Mouse (Mus musculus): ENCODE measurements around the gene 1810024B03Rik. TPM values are rescaled to one million over a fixed set of nuclear protein-coding genes. Genes with fewer than 3 reads are reported as not detected.

1810024B03Rik gene
- polyA plus RNA-seq, 1 experiment from 2014 or later: 2.2 TPM

DNA sequence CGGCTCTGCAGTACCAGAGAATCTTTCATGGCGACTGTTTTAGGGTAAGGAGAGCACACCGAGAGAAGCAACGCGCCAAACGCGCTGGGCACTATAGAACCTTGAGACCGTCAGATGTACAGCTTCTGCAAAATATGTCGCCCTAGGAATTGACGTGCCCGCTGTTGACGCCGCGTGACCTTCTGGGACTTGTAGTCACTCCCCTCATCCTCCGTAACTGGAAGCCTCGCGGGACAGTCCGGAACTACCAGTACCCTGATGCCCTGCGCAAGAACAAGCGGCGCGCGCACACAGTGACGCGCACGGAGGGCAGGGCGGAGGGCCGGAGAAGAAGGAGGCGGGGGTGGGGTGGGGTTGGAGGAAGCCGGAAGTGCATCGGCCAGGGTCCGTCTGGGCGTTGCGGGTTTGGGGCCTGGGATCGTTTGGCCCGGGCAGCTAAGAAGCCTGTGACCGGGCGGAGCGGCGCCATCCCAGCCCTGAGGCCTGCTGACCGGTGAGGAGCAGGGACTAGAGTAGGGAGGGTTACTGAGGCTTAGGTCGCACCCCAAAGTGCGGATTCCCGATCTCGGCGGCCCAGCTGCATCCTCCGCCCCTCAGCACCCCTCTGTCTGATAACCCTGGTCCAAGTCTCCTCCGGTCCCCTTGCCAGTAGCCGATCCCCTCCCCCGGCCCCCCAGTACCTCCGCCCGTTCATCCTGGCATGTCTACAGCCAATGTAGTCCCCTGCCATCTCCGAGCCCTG lies 39.7 kb upstream of the 1810024B03Rik start, which contains the start of the genes Ciao1 and Tmem127:
TSS of gene Ciao1 (minus strand) at position 225 of the 742 bp plus-strand sequence.
TSS of gene Tmem127 (plus strand) at position 317 of the 742 bp plus-strand sequence.
- Histone ChIP-seq H3K4me1 (replicated peaks; ENCODE audit: control insufficient read depth, insufficient read depth, low read length) (peaks cover 16% of the 10 kb centered on the region), H3K9ac (ENCODE audit: low read length) (peak within 1 kb of the TSS; percentile 79), H3K27me3 (replicated peaks; ENCODE audit: control insufficient read depth, insufficient read depth, low read length) (no peaks in the 10 kb centered on the region), H3K4me2 (ENCODE audit: low read length) (peak within 1 kb of the TSS; percentile 94), H3K27ac (ENCODE audit: low read depth) (peak within 1 kb of the TSS; percentile 33; the same call in 1 of the 2 replicates), H3K36me3 (ENCODE audit: control insufficient read depth, insufficient read depth, low read length) (peaks cover 45% of the 10 kb centered on the region), H3K4me3 (ENCODE audit: low read depth, low read length) (peak within 1 kb of the TSS; percentile 71), H3K9me3 (ENCODE audit: control insufficient read depth, low read length) (no peaks in the 10 kb centered on the region)
- ATAC-seq (replicated peaks; ENCODE audit: low FRiP score, low TSS enrichment, low read depth) (peak; percentile 98), DNase-seq (ENCODE audit: low spot score) (peak; percentile 94)
- under 1% methylated on average over 51 of the region's 53 CpGs for WGBS

DNA sequence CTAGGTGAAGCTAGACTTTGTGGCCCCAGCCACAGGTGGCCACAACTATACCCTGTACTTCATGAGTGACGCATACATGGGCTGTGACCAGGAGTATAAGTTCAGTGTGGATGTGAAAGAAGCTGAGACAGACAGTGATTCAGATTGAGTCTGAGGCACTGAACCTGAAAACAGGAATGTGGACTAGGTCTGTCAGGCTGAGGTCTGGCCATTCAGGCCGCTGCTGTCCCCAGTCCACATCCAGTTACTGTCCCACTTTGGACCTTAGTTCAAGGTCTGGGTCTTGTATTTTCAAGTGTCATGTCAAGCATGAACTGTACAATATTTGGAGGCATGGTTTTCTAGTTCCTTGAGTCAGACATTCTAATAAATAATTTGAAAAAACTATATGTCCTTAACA lies 32.0 kb upstream of the 1810024B03Rik start:
- H3K27me3 ChIP-seq (replicated peaks; ENCODE audit: control insufficient read depth, insufficient read depth, low read length): no peaks in the 10 kb centered on the region
- no peak overlapping the region for H3K4me2 ChIP-seq (ENCODE audit: low read length)
- ATAC-seq (replicated peaks; ENCODE audit: low FRiP score, low TSS enrichment, low read depth) (no peak), DNase-seq (ENCODE audit: low spot score) (no peak)
- no peak overlapping the region for H3K9ac ChIP-seq (ENCODE audit: low read length)
- 98% methylated on average over 2 of the region's 2 CpGs for WGBS
- no peaks in the 10 kb centered on the region for H3K9me3 ChIP-seq (ENCODE audit: control insufficient read depth, low read length)
- no peaks in the 10 kb centered on the region for H3K4me1 ChIP-seq (replicated peaks; ENCODE audit: control insufficient read depth, insufficient read depth, low read length)
- H3K36me3 ChIP-seq (ENCODE audit: control insufficient read depth, insufficient read depth, low read length): peaks cover 97% of the 10 kb centered on the region
- H3K4me3 ChIP-seq (ENCODE audit: low read depth, low read length): no peak overlapping the region
- H3K27ac ChIP-seq (ENCODE audit: low read depth): no peak overlapping the region

DNA sequence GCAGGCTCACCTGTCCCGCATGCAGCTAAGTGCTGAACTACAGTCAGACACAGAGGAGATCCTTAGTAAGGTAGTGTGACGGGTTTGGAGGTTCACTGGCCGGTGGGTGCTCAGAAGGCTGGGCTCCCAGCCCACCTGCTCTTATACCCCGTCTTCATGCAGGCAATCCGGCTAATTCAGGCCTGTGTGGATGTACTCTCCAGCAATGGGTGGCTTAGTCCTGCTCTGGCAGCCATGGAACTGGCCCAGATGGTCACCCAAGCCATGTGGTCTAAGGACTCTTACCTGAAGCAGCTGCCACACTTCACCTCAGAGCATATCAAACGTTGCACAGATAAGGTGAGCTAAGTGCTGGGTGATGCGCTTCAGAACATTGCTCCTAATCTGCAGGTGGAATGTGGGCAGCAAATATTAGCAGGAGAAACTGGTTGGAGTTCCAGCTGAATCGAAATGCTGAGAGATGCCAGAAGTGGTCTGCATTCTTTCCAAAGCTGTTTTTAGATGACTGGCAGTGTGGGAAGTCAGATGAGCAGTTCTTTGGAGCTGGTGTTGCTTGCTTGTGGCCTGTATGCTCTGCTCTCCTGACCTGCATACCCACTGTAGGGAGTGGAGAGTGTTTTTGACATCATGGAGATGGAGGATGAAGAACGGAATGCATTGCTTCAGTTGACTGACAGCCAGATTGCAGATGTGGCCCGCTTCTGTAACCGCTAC lies 30.0 kb upstream of the 1810024B03Rik start:
- Histone ChIP-seq H3K4me1 (replicated peaks; ENCODE audit: control insufficient read depth, insufficient read depth, low read length) (no peaks in the 10 kb centered on the region), H3K4me3 (ENCODE audit: low read depth, low read length) (no peak overlapping the region), H3K36me3 (ENCODE audit: control insufficient read depth, insufficient read depth, low read length) (peaks cover 98% of the 10 kb centered on the region), H3K4me2 (ENCODE audit: low read length) (no peak overlapping the region), H3K27ac (ENCODE audit: low read depth) (no peak overlapping the region), H3K9me3 (ENCODE audit: control insufficient read depth, low read length) (no peaks in the 10 kb centered on the region), H3K9ac (ENCODE audit: low read length) (no peak overlapping the region), H3K27me3 (replicated peaks; ENCODE audit: control insufficient read depth, insufficient read depth, low read length) (no peaks in the 10 kb centered on the region)
- ATAC-seq (replicated peaks; ENCODE audit: low FRiP score, low TSS enrichment, low read depth): no peak
- no peak for DNase-seq (ENCODE audit: low spot score)
- WGBS: 89% methylated on average over 11 of the region's 11 CpGs

DNA sequence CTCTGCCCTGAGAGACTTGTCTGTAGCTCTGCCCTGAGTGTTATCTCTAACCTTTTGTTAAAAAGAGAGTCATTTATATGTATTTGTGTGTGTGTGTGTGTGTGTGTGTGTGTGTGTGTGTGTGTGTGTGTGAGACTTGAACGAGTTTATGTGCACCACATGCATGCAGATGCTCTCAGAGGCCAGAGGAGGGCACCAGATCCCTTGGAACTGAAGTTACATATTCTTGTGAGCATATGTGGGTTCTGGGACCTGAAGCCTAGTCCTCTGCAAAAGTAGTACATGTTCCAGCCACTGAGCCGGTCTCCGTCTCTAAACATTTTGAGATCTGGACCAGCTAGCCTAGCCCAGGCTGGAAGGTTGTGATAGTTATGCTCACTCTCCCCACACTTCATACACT lies 17.2 kb upstream of the 1810024B03Rik start:
- H3K4me1 ChIP-seq (replicated peaks; ENCODE audit: control insufficient read depth, insufficient read depth, low read length): no peaks in the 10 kb centered on the region
- DNase-seq (ENCODE audit: low spot score) (no peak), ATAC-seq (replicated peaks; ENCODE audit: low FRiP score, low TSS enrichment, low read depth) (no peak)
- no peak overlapping the region for H3K4me2 ChIP-seq (ENCODE audit: low read length)
- WGBS: 97% methylated on average over 3 of the region's 3 CpGs
- H3K36me3 ChIP-seq (ENCODE audit: control insufficient read depth, insufficient read depth, low read length): peaks cover 99% of the 10 kb centered on the region
- H3K27me3 ChIP-seq (replicated peaks; ENCODE audit: control insufficient read depth, insufficient read depth, low read length): no peaks in the 10 kb centered on the region
- H3K27ac ChIP-seq (ENCODE audit: low read depth): no peak overlapping the region
- H3K9ac ChIP-seq (ENCODE audit: low read length): no peak overlapping the region
- H3K9me3 ChIP-seq (ENCODE audit: control insufficient read depth, low read length): peaks cover 2% of the 10 kb centered on the region; the same call in 1 of the 2 replicates
- H3K4me3 ChIP-seq (ENCODE audit: low read depth, low read length): no peak overlapping the region

DNA sequence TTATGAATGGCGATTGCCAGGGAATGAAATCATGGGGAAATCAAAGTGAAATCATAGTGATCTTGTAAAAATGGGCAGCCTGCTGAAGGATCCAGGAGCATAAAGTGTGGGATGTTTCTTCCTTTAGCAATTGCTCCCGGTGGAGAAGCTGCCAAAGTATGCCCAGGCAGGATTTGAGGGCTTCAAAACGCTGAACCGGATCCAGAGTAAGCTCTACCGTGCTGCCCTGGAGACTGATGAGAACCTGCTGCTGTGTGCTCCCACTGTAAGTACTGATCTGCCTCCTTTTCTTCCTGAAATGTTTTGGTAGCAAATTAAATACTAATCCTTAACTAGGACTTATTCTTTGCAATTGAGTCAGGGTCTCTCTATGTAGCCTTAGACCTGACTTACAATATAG lies 9.7 kb upstream of the 1810024B03Rik start:
- peaks cover 98% of the 10 kb centered on the region for H3K36me3 ChIP-seq (ENCODE audit: control insufficient read depth, insufficient read depth, low read length)
- H3K27me3 ChIP-seq (replicated peaks; ENCODE audit: control insufficient read depth, insufficient read depth, low read length): no peaks in the 10 kb centered on the region
- H3K27ac ChIP-seq (ENCODE audit: low read depth): no peak overlapping the region
- no peak overlapping the region for H3K4me2 ChIP-seq (ENCODE audit: low read length)
- H3K4me1 ChIP-seq (replicated peaks; ENCODE audit: control insufficient read depth, insufficient read depth, low read length): no peaks in the 10 kb centered on the region
- no peak for DNase-seq (ENCODE audit: low spot score)
- H3K9me3 ChIP-seq (ENCODE audit: control insufficient read depth, low read length): no peaks in the 10 kb centered on the region
- H3K4me3 ChIP-seq (ENCODE audit: low read depth, low read length): no peak overlapping the region
- ATAC-seq (replicated peaks; ENCODE audit: low FRiP score, low TSS enrichment, low read depth): no peak
- H3K9ac ChIP-seq (ENCODE audit: low read length): no peak overlapping the region
- 93% methylated on average over 5 of the region's 5 CpGs for WGBS

DNA sequence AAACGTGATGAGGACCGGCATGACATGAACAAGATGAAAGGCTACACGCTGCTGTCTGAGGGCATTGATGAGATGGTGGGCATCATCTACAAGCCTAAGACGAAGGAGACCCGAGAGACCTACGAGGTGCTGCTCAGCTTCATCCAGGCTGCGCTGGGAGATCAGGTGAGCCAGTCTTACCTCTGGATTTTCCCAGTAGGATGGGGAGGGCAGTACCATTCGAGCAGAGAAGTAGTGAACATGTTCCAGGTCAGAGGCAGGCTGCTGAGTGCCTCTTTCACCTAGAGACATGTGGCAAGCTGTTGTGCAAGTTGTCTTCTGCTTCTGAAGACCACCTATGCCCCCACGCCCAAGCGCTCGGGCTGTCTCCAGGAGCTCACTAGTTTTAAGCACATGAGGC lies 2.6 kb upstream of the 1810024B03Rik start:
- Histone ChIP-seq H3K36me3 (ENCODE audit: control insufficient read depth, insufficient read depth, low read length) (peaks cover 62% of the 10 kb centered on the region), H3K9me3 (ENCODE audit: control insufficient read depth, low read length) (no peaks in the 10 kb centered on the region), H3K4me2 (ENCODE audit: low read length) (no peak overlapping the region), H3K9ac (ENCODE audit: low read length) (no peak overlapping the region), H3K4me1 (replicated peaks; ENCODE audit: control insufficient read depth, insufficient read depth, low read length) (peaks cover 7% of the 10 kb centered on the region; the same call in 1 of the 2 replicates), H3K4me3 (ENCODE audit: low read depth, low read length) (no peak overlapping the region), H3K27me3 (replicated peaks; ENCODE audit: control insufficient read depth, insufficient read depth, low read length) (no peaks in the 10 kb centered on the region), H3K27ac (ENCODE audit: low read depth) (no peak overlapping the region)
- no peak for ATAC-seq (replicated peaks; ENCODE audit: low FRiP score, low TSS enrichment, low read depth)
- no peak for DNase-seq (ENCODE audit: low spot score)
- WGBS: 95% methylated on average over 11 of the region's 11 CpGs

DNA sequence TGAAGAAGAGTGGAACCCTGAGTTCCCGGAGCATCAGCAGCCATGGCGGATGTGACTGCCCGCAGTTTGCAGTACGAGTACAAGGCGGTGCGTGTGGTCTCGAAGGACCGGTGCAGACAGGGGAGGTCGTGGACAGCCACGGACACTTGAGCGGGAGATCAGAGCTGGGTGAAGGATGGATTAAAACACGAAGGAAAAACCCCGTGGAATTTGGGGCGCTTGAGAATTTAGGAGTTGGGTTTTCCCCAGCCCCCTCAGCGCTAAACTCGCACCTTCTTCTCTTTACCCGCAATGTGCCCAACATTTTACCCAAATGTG lies 331 bp upstream of the 1810024B03Rik start:
- H3K4me3 ChIP-seq (ENCODE audit: low read depth, low read length): peak overlapping the region; percentile 86
- peak overlapping the region; percentile 79 for H3K4me2 ChIP-seq (ENCODE audit: low read length)
- peak overlapping the region; percentile 72 for H3K9ac ChIP-seq (ENCODE audit: low read length)
- peak; percentile 74; the same call in 1 of the 2 replicates for ATAC-seq (replicated peaks; ENCODE audit: low FRiP score, low TSS enrichment, low read depth)
- peak overlapping the region; percentile 65 for H3K27ac ChIP-seq (ENCODE audit: low read depth)
- peaks cover 39% of the 10 kb centered on the region for H3K36me3 ChIP-seq (ENCODE audit: control insufficient read depth, insufficient read depth, low read length)
- no peaks in the 10 kb centered on the region for H3K27me3 ChIP-seq (replicated peaks; ENCODE audit: control insufficient read depth, insufficient read depth, low read length)
- no peak for DNase-seq (ENCODE audit: low spot score)
- no peaks in the 10 kb centered on the region for H3K9me3 ChIP-seq (ENCODE audit: control insufficient read depth, low read length)
- peaks cover 7% of the 10 kb centered on the region; the same call in 1 of the 2 replicates for H3K4me1 ChIP-seq (replicated peaks; ENCODE audit: control insufficient read depth, insufficient read depth, low read length)
- under 1% methylated on average over 17 of the region's 17 CpGs for WGBS

DNA sequence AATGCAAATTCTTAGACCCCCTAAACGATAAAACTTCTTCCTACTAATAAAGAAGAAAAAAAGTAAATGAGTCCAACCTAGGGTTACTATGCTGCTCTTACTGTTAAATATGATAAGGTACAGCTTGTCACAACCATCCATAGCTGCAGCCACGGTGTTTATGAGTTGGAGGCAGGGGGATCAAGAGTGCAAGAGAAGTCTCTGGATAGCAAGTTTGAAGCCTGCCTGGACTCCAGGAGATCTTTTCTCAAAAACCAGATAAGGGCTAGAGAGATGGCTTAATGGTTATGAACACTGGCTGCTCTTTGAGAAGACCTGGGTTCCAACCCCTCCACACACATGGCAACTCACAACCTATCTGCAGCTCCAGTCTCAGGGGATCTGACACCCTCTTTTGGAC lies 1.2 kb downstream of the 1810024B03Rik start:
- H3K9ac ChIP-seq (ENCODE audit: low read length): no peak overlapping the region
- no peak for DNase-seq (ENCODE audit: low spot score)
- WGBS: 89% methylated on average over 2 of the region's 2 CpGs
- H3K4me2 ChIP-seq (ENCODE audit: low read length): no peak overlapping the region
- no peak for ATAC-seq (replicated peaks; ENCODE audit: low FRiP score, low TSS enrichment, low read depth)
- H3K4me3 ChIP-seq (ENCODE audit: low read depth, low read length): no peak overlapping the region
- peaks cover 7% of the 10 kb centered on the region; the same call in 1 of the 2 replicates for H3K4me1 ChIP-seq (replicated peaks; ENCODE audit: control insufficient read depth, insufficient read depth, low read length)
- no peaks in the 10 kb centered on the region for H3K9me3 ChIP-seq (ENCODE audit: control insufficient read depth, low read length)
- H3K36me3 ChIP-seq (ENCODE audit: control insufficient read depth, insufficient read depth, low read length): peaks cover 24% of the 10 kb centered on the region
- H3K27me3 ChIP-seq (replicated peaks; ENCODE audit: control insufficient read depth, insufficient read depth, low read length): no peaks in the 10 kb centered on the region
- H3K27ac ChIP-seq (ENCODE audit: low read depth): no peak overlapping the region

All from intestine, embryonic 14.5 days (tissue).